Mouse (Mus musculus) limb, embryonic 14.5 days (tissue): ENCODE results near the gene Kank4. TPM values are rescaled to one million over a fixed set of nuclear protein-coding genes. Genes with fewer than 3 reads are reported as not detected.
"Not testable (repeated sequence)": the region's sequence is repeated elsewhere in the genome, so short reads cannot be mapped to it uniquely, and the experiment has no call there.

Source experiments
- ATAC-seq: fragments of 200-750 bp; cut with Nextera tagmentation; 2 replicates; pipeline ENCODE4 v1.8.0; 2017; ENCODE audit warnings: low read depth, moderate number of reproducible peaks, moderate TSS enrichment; ENCODE audit not compliant: low FRiP score
- DNase-seq: peaks from one replicate; pipeline ENCODE4 v3.0.0-alpha.2; 2015; ENCODE audit warnings: low spot score
- H3K27ac ChIP-seq: fragments of 300-500 bp; sonication (generic); replicated peaks from 2 replicates; pipeline ENCODE4 v1.5.1; 2014; ENCODE audit warnings: low read depth, mild to moderate bottlenecking, low read length, moderate library complexity, mixed read lengths
- H3K27me3 ChIP-seq: fragments of 300-500 bp; sonication (generic); 2 replicates; pipeline ENCODE4 v1.6.1; 2014; ENCODE audit warnings: low read length, mixed read lengths; ENCODE audit not compliant: control insufficient read depth, insufficient read depth
- H3K36me3 ChIP-seq: fragments of 300-500 bp; sonication (generic); 2 replicates; pipeline ENCODE4 v1.6.1; 2014; ENCODE audit warnings: mild to moderate bottlenecking, low read length, moderate library complexity, mixed read lengths; ENCODE audit not compliant: control insufficient read depth, insufficient read depth
- H3K4me1 ChIP-seq: fragments of 300-500 bp; sonication (generic); 2 replicates; pipeline ENCODE4 v1.6.1; 2014; ENCODE audit warnings: antibody characterized with exemption, low read length, mixed read lengths; ENCODE audit not compliant: control insufficient read depth, insufficient read depth
- H3K4me2 ChIP-seq: fragments of 300-500 bp; sonication (generic); replicated peaks from 2 replicates; pipeline ENCODE4 v1.6.1; 2014; ENCODE audit warnings: low read depth, mild to moderate bottlenecking, low read length, moderate library complexity; ENCODE audit not compliant: severe bottlenecking
- H3K4me3 ChIP-seq: fragments of 300-500 bp; sonication (generic); replicated peaks from 2 replicates; pipeline ENCODE4 v1.5.1; 2014; ENCODE audit warnings: low read length
- H3K9ac ChIP-seq: fragments of 300-500 bp; sonication (generic); 2 replicates; pipeline ENCODE4 v1.6.1; 2014; ENCODE audit warnings: mild to moderate bottlenecking, low read depth, low read length, moderate library complexity; ENCODE audit not compliant: severe bottlenecking
- H3K9me3 ChIP-seq: fragments of 300-500 bp; sonication (generic); 2 replicates; pipeline ENCODE4 v1.6.1; 2016; ENCODE audit warnings: low read length; ENCODE audit not compliant: control insufficient read depth
- POLR2A ChIP-seq: fragments of 200-500 bp; IDR thresholded peaks from 2 replicates; pipeline ENCODE4 v1.8.0; 2012; ENCODE audit warnings: inconsistent platforms, mild to moderate bottlenecking, moderate library complexity, borderline replicate concordance; ENCODE audit not compliant: insufficient read depth, insufficient read length; ENCODE audit errors: extremely low read depth
- WGBS: fragments of 180-500 bp; shearing (Covaris S2); extraction: QIAGEN DNeasy Blood & Tissue Kit; methylation state at CpG from one replicate; pipeline ENCODE4 v1.1.7; 2014; 5-methylcytosine and 5-hydroxymethylcytosine counted together
- polyA plus RNA-seq, 2 experiments: library from polyadenylated mRNA; depleted of rRNA in 1 of 2; stranded (reverse) in 1 of 2; unstranded in 1 of 2; fragments of >200 nt; fragmentation: Nextera tagmentation in 1 of 2; extraction: Ambion mirVana in 1 of 2; gene quantifications; 2 replicates each; pipeline versions ENCODE4 v1.2.1 to v1.2.3; 2012 to 2014

Gene Kank4
- polyA plus RNA-seq, 2 experiments, result 3.7 to 11.6 TPM

DNA sequence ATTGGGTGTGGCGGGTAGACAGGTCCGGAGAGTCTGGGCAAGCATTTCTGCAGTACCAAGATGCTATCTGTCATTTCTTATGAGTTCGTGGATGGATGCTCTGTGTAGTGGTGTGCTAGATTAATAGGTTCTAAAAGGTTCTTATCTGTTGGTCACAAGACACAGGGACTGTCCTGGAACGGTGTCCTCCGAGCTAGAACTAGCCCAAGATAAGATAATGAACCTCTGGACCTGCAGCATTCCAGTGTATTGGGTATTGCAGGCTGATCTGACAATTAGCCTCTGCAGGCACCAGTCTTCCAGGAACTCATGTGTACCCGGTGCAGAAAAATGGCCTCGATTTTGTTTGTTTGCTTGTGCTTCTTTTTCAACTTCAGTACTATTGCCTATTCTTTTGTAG lies 88.6 kb downstream of the Kank4 start:
- 69% methylated on average over 7 of the region's 7 CpGs for WGBS
- Histone ChIP-seq H3K36me3 (no peaks in the 10 kb centered on the region), H3K27me3 (peaks cover 10% of the 10 kb centered on the region), H3K9me3 (no peaks in the 10 kb centered on the region), H3K4me2 (no peak overlapping the region; the same call in 1 of the 2 replicates), H3K4me1 (peaks cover 3% of the 10 kb centered on the region; the same call in 1 of the 2 replicates), H3K9ac (no peak overlapping the region), H3K27ac (no peak overlapping the region), H3K4me3 (no peak overlapping the region)
- DNase-seq (no peak), ATAC-seq (no peak)
- TF ChIP-seq POLR2A, result no peak

DNA sequence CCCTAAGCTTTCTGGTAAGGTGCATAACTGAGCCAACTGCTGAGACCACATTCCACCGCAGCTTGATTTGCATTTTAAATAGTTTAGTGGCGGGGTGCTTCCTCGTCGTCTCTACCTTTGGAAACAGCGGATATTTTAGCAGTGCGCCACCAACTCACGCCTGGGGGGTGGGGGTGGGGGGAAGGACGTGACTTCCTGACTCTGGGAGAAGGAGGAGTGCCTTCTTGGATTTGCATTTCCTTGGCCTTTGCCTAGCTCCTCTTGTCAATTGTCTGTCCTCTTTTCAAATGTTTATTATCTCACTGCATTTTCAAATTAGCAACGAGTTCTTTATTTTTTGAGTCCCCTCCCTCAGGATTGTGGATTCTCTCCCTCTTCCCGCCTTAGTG lies 89.4 kb downstream of the Kank4 start:
- 6% methylated on average over 10 of the region's 10 CpGs for WGBS
- Histone ChIP-seq H3K9ac (no peak overlapping the region), H3K9me3 (no peaks in the 10 kb centered on the region), H3K27ac (no peak overlapping the region), H3K4me1 (peaks cover 3% of the 10 kb centered on the region; the same call in 1 of the 2 replicates), H3K27me3 (peaks cover 10% of the 10 kb centered on the region), H3K36me3 (no peaks in the 10 kb centered on the region), H3K4me2 (peak overlapping the region; percentile 75), H3K4me3 (0 out of 2 replicates have a peak overlapping the region, but pooled peaks have one; percentile 3)
- no peak for TF ChIP-seq POLR2A
- DNase-seq (no peak), ATAC-seq (no peak)

DNA sequence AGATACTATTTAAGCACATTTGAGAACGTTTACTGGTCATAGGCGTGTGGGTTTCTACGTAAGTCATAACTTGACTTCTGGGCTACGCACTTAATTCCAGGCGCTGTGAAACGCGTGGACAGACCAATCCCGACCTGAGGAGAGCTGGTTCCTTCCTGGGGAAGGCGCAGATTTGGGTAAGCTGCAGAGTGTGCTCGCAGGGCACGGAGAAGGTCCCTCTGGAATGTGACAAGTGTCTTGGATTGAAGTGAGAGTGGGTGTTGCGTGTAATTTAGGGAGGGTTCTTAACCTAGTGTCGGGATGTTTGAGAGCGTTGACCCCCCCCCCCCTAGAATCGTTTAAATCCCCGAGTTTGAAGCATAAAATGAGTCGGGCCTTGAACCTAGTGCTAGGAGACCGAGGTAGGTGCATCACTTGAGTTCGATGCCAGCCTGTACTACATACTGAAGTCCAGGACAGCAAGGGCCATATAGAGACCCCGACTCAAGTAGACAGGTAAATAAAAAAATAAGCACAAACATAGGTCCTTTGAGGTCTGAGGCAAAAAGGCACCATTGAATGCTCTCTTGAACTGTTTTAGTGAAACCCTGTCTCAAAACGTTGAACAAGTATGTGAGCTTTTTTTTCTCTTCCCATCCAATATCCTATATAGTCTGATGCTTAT lies 89.9 kb downstream of the Kank4 start:
- Histone ChIP-seq H3K9me3 (no peaks in the 10 kb centered on the region), H3K9ac (peak overlapping the region; percentile 44; the same call in 1 of the 2 replicates), H3K4me1 (peaks cover 3% of the 10 kb centered on the region; the same call in 1 of the 2 replicates), H3K36me3 (no peaks in the 10 kb centered on the region), H3K27ac (no peak overlapping the region), H3K27me3 (peaks cover 10% of the 10 kb centered on the region), H3K4me2 (peak overlapping the region; percentile 75), H3K4me3 (peak overlapping the region; percentile 37)
- no peak for TF ChIP-seq POLR2A
- DNase-seq (no peak), ATAC-seq (no peak)
- 3% methylated on average over 21 of the region's 21 CpGs for WGBS

- WGBS, result 6% methylated on average over 28 of the region's 29 CpGs
- no peak for TF ChIP-seq POLR2A
- H3K27me3 ChIP-seq, result peaks cover 10% of the 10 kb centered on the region
- no peak within 1 kb of the TSS for H3K27ac ChIP-seq
- ATAC-seq, result 0 out of 2 replicates have a peak, but pooled peaks have one; percentile 8
- H3K4me2 ChIP-seq, result peak within 1 kb of the TSS; percentile 75
- no peaks in the 10 kb centered on the region for H3K9me3 ChIP-seq
- peaks cover 3% of the 10 kb centered on the region; the same call in 1 of the 2 replicates for H3K4me1 ChIP-seq
- peak within 1 kb of the TSS; percentile 37 for H3K4me3 ChIP-seq
- no peaks in the 10 kb centered on the region for H3K36me3 ChIP-seq
- H3K9ac ChIP-seq, result peak within 1 kb of the TSS; percentile 44
- DNase-seq, result no peak
Observed at GRCm38 (mm10) chr4:98726590-98727237, 90.6 kb downstream of the Kank4 start, which contains the start of gene L1td1. Gene L1td1, plus strand, starts transcription at chr4:98726734.

DNA sequence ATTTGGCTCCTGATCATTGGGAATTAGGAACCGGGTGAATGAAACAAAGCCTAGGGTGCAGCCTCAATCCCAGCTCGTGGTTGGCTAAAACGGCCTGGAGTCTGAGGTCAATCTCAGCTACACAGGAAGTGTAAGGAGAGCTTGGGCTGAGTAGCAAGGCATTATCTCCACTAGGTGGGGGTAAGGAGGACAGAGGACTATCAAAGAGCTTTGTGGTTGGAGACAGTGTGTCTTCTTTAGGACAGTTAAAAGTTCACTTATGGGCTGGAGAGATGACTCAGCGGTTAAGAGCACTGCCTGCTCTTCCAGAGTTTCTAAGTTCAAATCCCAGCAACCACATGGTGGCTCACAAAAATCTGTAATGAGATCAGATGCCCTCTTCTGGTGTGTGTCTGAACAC lies 91.9 kb downstream of the Kank4 start:
- Histone ChIP-seq H3K4me2 (no peak overlapping the region), H3K9me3 (no peaks in the 10 kb centered on the region), H3K9ac (no peak overlapping the region), H3K36me3 (no peaks in the 10 kb centered on the region), H3K27me3 (peaks cover 10% of the 10 kb centered on the region), H3K4me3 (no peak overlapping the region), H3K27ac (no peak overlapping the region), H3K4me1 (peaks cover 3% of the 10 kb centered on the region; the same call in 1 of the 2 replicates)
- ATAC-seq, result no peak
- no peak for DNase-seq
- WGBS, result 30% methylated on average over 4 of the region's 4 CpGs
- no peak for TF ChIP-seq POLR2A

DNA sequence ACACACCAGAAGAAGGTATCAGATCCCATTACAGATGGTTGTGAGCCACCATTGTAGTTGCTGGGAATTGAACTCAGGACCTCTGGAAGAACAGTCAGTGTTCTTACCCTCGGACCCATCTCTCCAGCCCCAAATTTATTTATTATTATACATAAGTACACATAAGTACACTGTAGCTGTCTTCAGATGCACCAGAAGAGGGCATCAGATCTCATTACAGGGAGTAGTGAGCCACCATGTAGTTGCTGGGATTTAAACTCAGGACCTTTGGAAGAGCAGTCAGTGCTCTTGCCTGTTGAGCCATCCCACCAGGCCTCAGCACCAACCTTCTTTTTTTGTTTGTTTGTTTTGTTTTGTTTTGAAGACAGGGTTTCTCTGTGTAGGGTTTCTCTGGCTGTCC lies 92.7 kb downstream of the Kank4 start:
- H3K4me3 ChIP-seq, H3K27me3 ChIP-seq, H3K27ac ChIP-seq, H3K4me2 ChIP-seq, H3K9ac ChIP-seq, H3K9me3 ChIP-seq, H3K36me3 ChIP-seq, ATAC-seq, H3K4me1 ChIP-seq, DNase-seq: not testable (repeated sequence)
- WGBS, result 95% methylated on average over 1 of the region's 1 CpGs
